Mouse (Mus musculus) intestine, embryonic 16.5 days (tissue): ENCODE results near the gene Kctd14. TPM values are rescaled to one million over a fixed set of nuclear protein-coding genes. Genes with fewer than 3 reads are reported as not detected.

ENCODE experiments used
- ATAC-seq: fragments of 200-750 bp; cut with Nextera tagmentation; 2 replicates; pipeline ENCODE4 v1.8.0; 2017; ENCODE audit warnings: moderate TSS enrichment, moderate library complexity
- H3K27ac ChIP-seq: fragments of 300-500 bp; sonication (generic); 2 replicates; pipeline ENCODE4 v1.5.1; 2014; ENCODE audit warnings: mild to moderate bottlenecking, low read length
- H3K27me3 ChIP-seq: fragments of 300-500 bp; sonication (generic); replicated peaks from 2 replicates; pipeline ENCODE4 v1.6.1; 2014; ENCODE audit warnings: low read length, control low read depth, mixed read lengths; ENCODE audit not compliant: control insufficient read depth, insufficient read depth
- H3K36me3 ChIP-seq: fragments of 300-500 bp; sonication (generic); 2 replicates; pipeline ENCODE4 v1.6.1; 2014; ENCODE audit warnings: low read length, control low read depth; ENCODE audit not compliant: control insufficient read depth, insufficient read depth
- H3K4me1 ChIP-seq: fragments of 300-500 bp; sonication (generic); 2 replicates; pipeline ENCODE4 v1.6.1; 2014; ENCODE audit warnings: low read length, control low read depth, mixed read lengths; ENCODE audit not compliant: control insufficient read depth, insufficient read depth
- H3K4me2 ChIP-seq: fragments of 300-500 bp; sonication (generic); 2 replicates; pipeline ENCODE4 v1.6.1; 2014; ENCODE audit warnings: low read depth, low read length, control low read depth
- H3K4me3 ChIP-seq: fragments of 300-500 bp; sonication (generic); 2 replicates; pipeline ENCODE4 v1.5.1; 2014; ENCODE audit warnings: mild to moderate bottlenecking, low read length
- H3K9ac ChIP-seq: fragments of 300-500 bp; sonication (generic); 2 replicates; pipeline ENCODE4 v1.6.1; 2014; ENCODE audit warnings: low read depth, low read length
- H3K9me3 ChIP-seq: fragments of 300-500 bp; sonication (generic); 2 replicates; pipeline ENCODE4 v1.6.1; 2016; ENCODE audit warnings: low read length, control low read depth; ENCODE audit not compliant: control insufficient read depth
- WGBS: fragments of 180-500 bp; shearing (Covaris S2); extraction: QIAGEN DNeasy Blood & Tissue Kit; methylation state at CpG from one replicate; pipeline ENCODE4 v1.1.7; 2014; 5-methylcytosine and 5-hydroxymethylcytosine counted together
- polyA plus RNA-seq: library from polyadenylated mRNA; unstranded; fragments of >200 nt; fragmentation: Nextera tagmentation; extraction: Ambion mirVana; gene quantifications from 2 replicates; pipeline ENCODE4 v1.2.1, GENCODE M21; 2015

The Kctd14 gene
- polyA plus RNA-seq, 1 experiment from 2014 or later: 7.3 TPM

- Histone ChIP-seq H3K9me3 (no peaks in the 10 kb centered on the region), H3K4me2 (no peak overlapping the region), H3K4me1 (no peaks in the 10 kb centered on the region), H3K36me3 (no peaks in the 10 kb centered on the region), H3K4me3 (no peak overlapping the region), H3K9ac (no peak overlapping the region), H3K27ac (no peak overlapping the region), H3K27me3 (no peaks in the 10 kb centered on the region)
- ATAC-seq: no peak
- 73% methylated on average over 5 of the region's 5 CpGs for WGBS
Measured at GRCm38 (mm10) chr7:97418717-97419116, 32.4 kb upstream of the Kctd14 start.

- 79% methylated on average over 5 of the region's 5 CpGs for WGBS
- Histone ChIP-seq H3K27me3 (no peaks in the 10 kb centered on the region), H3K4me3 (no peak overlapping the region), H3K4me1 (no peaks in the 10 kb centered on the region), H3K9ac (no peak overlapping the region), H3K36me3 (no peaks in the 10 kb centered on the region), H3K4me2 (no peak overlapping the region), H3K27ac (no peak overlapping the region), H3K9me3 (no peaks in the 10 kb centered on the region)
- ATAC-seq: no peak
Measured at GRCm38 (mm10) chr7:97419163-97419562, 32.0 kb upstream of the Kctd14 start.

- Histone ChIP-seq H3K27ac (no peak overlapping the region), H3K36me3 (no peaks in the 10 kb centered on the region), H3K9ac (no peak overlapping the region), H3K4me1 (no peaks in the 10 kb centered on the region), H3K4me3 (no peak overlapping the region), H3K4me2 (no peak overlapping the region), H3K27me3 (no peaks in the 10 kb centered on the region), H3K9me3 (no peaks in the 10 kb centered on the region)
- ATAC-seq: no peak
- WGBS: 76% methylated on average over 1 of the region's 1 CpGs
Measured at GRCm38 (mm10) chr7:97420406-97420805, 30.7 kb upstream of the Kctd14 start.

- 73% methylated on average over 8 of the region's 8 CpGs for WGBS
- Histone ChIP-seq H3K9ac (no peak overlapping the region), H3K27me3 (no peaks in the 10 kb centered on the region), H3K9me3 (no peaks in the 10 kb centered on the region), H3K4me1 (no peaks in the 10 kb centered on the region), H3K4me3 (no peak overlapping the region), H3K4me2 (no peak overlapping the region), H3K36me3 (no peaks in the 10 kb centered on the region), H3K27ac (no peak overlapping the region)
- no peak for ATAC-seq
Measured at GRCm38 (mm10) chr7:97420958-97421651, 30.0 kb upstream of the Kctd14 start.

- H3K36me3 ChIP-seq: no peaks in the 10 kb centered on the region
- no peak for ATAC-seq
- WGBS: 61% methylated on average over 5 of the region's 5 CpGs
Measured at GRCm38 (mm10) chr7:97423754-97424153, 27.4 kb upstream of the Kctd14 start.

GRCm38 (mm10) chr7:97424621-97425245, 26.4 kb upstream of the Kctd14 start:
- Histone ChIP-seq H3K4me2 (no peak overlapping the region), H3K36me3 (no peaks in the 10 kb centered on the region), H3K27ac (no peak overlapping the region), H3K9ac (no peak overlapping the region), H3K9me3 (no peaks in the 10 kb centered on the region), H3K27me3 (no peaks in the 10 kb centered on the region), H3K4me3 (no peak overlapping the region), H3K4me1 (peaks cover 6% of the 10 kb centered on the region)
- WGBS: 7% methylated on average over 12 of the region's 12 CpGs
- peak; percentile 87 for ATAC-seq

More at GRCm38 (mm10) chr7:97423754-97424153, 27.4 kb upstream of the Kctd14 start:
- Histone ChIP-seq H3K4me2 (no peak overlapping the region), H3K4me1 (no peaks in the 10 kb centered on the region), H3K9me3 (no peaks in the 10 kb centered on the region), H3K9ac (no peak overlapping the region), H3K4me3 (no peak overlapping the region), H3K27ac (no peak overlapping the region), H3K27me3 (no peaks in the 10 kb centered on the region)

GRCm38 (mm10) chr7:97426566-97426965, 24.6 kb upstream of the Kctd14 start:
- no peaks in the 10 kb centered on the region for H3K9me3 ChIP-seq
- no peak for ATAC-seq
- H3K27ac ChIP-seq: no peak overlapping the region
- no peak overlapping the region for H3K4me2 ChIP-seq
- H3K4me1 ChIP-seq: peaks cover 11% of the 10 kb centered on the region
- no peaks in the 10 kb centered on the region for H3K27me3 ChIP-seq
- H3K9ac ChIP-seq: no peak overlapping the region
- WGBS: 55% methylated on average over 6 of the region's 6 CpGs
- H3K36me3 ChIP-seq: no peaks in the 10 kb centered on the region
- H3K4me3 ChIP-seq: no peak overlapping the region

GRCm38 (mm10) chr7:97427296-97427695, 23.8 kb upstream of the Kctd14 start:
- no peak overlapping the region for H3K4me2 ChIP-seq
- ATAC-seq: no peak
- 87% methylated on average over 6 of the region's 6 CpGs for WGBS

GRCm38 (mm10) chr7:97427778-97428420, 23.2 kb upstream of the Kctd14 start:
- no peak for ATAC-seq
- Histone ChIP-seq H3K9me3 (no peaks in the 10 kb centered on the region), H3K27ac (no peak overlapping the region), H3K4me2 (no peak overlapping the region), H3K9ac (no peak overlapping the region), H3K4me3 (no peak overlapping the region), H3K4me1 (peaks cover 11% of the 10 kb centered on the region), H3K36me3 (no peaks in the 10 kb centered on the region), H3K27me3 (no peaks in the 10 kb centered on the region)
- WGBS: 76% methylated on average over 5 of the region's 5 CpGs

More at GRCm38 (mm10) chr7:97427296-97427695, 23.8 kb upstream of the Kctd14 start:
- H3K9ac ChIP-seq: no peak overlapping the region
- no peaks in the 10 kb centered on the region for H3K27me3 ChIP-seq
- peaks cover 11% of the 10 kb centered on the region for H3K4me1 ChIP-seq
- H3K27ac ChIP-seq: no peak overlapping the region
- no peak overlapping the region for H3K4me3 ChIP-seq
- no peaks in the 10 kb centered on the region for H3K9me3 ChIP-seq
- H3K36me3 ChIP-seq: no peaks in the 10 kb centered on the region
